Mouse (Mus musculus): ENCODE measurements around the gene Cd37.

- no peak for TF ChIP-seq POLR2A (IDR thresholded peaks at IDR 0.05; ENCODE audit: low read depth, low read length)
- TF ChIP-seq CTCF (conservative IDR thresholded peaks at IDR 0.05; ENCODE audit: insufficient read depth, insufficient read length, low read depth, low read length) = no peak
These were observed 2.5 kb upstream of the Cd37 start for GRCm38 (mm10) chr7:45241389-45241749.
